Mouse (Mus musculus) 3T3-L1 (cell line): ENCODE measurements around the gene Itga6.

ENCODE experiments used
- DNase-seq: peaks from one replicate; pipeline ENCODE4 v3.0.0-alpha.2; 2015; ENCODE audit warnings: low read depth, low spot score

Itga6 gene

DNA sequence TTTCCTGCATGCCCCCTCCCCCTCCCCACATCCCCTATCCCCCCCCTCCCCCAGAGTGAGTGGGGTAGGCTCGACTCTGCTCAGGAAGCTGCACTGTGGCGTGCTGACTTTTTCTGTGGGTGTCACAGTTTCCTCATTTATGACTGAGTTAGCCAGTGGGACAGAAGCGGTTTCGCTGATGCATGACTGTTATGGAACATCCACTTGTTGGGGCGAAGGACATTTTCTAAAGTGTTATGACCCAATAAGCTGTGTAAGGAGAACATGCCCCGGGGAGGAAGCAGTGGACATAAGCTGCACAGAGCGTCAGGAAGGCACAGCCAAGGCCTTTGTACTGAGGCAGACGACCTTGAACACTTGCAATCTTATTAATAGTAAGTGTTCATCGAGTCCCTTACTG, 97.9 kb downstream of the Itga6 start:
- DNase-seq, result no peak

- DNase-seq, result no peak
Observed at GRCm38 (mm10) chr2:71844906-71845305, 99.5 kb downstream of the Itga6 start.

- peak; percentile 44 for DNase-seq
Observed at GRCm38 (mm10) chr2:71852161-71852560, 106.7 kb downstream of the Itga6 start.

DNA sequence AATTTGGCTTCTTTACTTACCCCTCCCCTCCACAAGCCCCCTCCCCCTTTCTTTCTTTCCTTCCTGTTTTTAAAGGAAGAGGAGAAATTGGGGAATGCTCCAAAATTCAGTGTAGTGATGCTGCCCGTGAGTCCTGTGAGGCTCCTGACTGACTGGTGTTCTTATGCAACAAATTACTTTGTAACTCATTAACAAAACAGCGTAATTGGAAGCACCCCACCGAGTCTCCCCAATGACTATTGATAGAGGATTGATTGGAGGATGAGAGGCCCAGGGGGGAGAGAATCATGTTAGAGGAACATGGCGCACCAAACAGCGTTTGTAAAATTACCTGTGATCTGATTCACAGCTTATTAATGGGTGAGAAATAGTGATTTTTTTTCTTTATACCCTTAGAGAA, 109.7 kb downstream of the Itga6 start:
- no peak for DNase-seq

DNA sequence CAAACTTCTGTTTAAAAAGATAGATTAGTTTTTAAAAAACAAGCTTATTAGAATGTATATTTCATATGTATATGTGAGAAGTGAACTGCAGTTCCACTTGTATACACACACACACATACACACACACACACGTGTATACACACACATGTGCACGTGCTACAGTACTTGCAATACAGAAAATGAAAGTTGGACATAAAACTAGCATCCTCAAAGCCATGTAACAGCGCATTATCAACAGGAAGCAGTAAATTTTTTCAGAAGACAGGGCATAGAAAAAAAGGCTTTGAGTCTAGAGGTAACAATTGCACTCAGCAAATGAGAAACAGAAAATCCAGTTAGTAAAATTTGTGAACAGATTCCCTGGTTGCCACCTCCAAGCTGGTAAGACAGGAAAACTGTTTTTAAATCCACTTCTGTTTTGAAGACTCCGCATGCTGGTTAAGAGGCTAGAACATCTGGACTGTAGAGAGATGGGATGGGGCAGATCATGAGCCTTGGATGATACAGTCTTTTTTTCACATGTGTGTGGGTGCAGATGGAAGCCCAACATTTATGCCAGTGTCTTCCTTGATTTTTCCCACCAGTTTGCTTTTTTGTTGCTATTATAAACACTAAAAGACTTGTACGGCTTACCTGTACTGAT, 118.2 kb downstream of the Itga6 start:
- no peak for DNase-seq

- DNase-seq, result no peak
Observed at GRCm38 (mm10) chr2:71865022-71865421, 119.6 kb downstream of the Itga6 start.

DNA sequence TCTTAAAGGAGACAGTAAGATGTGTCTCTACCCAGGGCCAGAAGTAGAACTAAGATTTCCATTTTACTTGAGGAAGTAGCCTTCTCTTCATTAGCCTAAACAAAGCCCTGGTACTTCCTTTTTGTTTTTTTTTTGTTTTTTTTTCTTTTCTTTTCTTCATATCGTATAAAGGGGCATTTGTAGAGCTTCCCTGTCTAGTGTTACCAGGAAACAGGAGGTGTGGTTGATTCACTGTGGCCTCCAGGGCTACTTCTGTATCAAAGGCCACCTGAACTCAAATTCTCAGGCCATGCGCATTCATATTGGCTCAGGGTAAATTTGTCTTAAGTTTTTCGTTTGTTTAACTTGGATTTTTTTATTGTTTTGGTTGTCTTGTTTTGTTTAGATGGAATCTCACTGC, 120.5 kb downstream of the Itga6 start:
- no peak for DNase-seq

GRCm38 (mm10) chr2:71866565-71866964, 121.1 kb downstream of the Itga6 start:
- DNase-seq, result no peak

- no peak for DNase-seq
Observed at GRCm38 (mm10) chr2:71867019-71867418, 121.6 kb downstream of the Itga6 start.

DNA sequence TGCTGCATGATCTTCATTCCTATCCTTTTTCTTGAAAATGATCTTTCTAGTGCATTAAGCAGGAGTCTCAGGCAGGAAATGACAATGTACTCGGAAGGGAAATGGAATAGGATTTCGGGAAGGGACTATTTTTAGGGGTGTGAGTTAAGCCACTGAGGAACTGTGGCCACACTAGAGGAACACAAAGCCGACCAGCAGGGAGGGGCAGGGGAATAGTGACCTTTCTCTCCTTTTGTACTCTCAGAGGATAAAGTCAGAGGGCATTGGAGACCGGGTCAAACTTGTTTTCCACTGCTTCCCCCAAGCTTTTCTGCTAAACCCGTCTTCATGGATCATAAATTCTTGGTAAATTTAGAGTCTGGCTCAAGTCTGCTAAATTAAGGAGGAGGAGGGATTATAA, 122.1 kb downstream of the Itga6 start:
- no peak for DNase-seq

GRCm38 (mm10) chr2:71868256-71868655, 122.8 kb downstream of the Itga6 start:
- no peak for DNase-seq

DNA sequence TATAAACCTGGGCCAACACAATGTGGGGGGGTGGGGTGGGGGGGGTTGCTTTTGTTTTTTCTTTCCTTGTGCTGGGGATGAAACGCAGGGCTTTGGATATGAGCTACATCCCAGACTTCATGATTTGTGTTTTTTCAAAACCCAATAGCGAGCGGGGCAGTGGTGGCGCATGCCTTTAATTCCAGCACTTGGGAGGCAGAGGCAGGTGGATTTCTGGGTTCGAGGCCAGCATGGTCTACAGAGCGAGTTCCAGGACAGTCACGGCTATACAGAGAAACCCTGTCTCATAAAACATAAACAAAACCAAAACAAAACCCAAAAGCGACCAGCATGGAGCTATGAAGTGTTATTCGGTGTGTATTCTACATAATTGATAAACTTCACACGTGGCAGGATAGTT, 126.7 kb downstream of the Itga6 start:
- DNase-seq, result no peak

DNA sequence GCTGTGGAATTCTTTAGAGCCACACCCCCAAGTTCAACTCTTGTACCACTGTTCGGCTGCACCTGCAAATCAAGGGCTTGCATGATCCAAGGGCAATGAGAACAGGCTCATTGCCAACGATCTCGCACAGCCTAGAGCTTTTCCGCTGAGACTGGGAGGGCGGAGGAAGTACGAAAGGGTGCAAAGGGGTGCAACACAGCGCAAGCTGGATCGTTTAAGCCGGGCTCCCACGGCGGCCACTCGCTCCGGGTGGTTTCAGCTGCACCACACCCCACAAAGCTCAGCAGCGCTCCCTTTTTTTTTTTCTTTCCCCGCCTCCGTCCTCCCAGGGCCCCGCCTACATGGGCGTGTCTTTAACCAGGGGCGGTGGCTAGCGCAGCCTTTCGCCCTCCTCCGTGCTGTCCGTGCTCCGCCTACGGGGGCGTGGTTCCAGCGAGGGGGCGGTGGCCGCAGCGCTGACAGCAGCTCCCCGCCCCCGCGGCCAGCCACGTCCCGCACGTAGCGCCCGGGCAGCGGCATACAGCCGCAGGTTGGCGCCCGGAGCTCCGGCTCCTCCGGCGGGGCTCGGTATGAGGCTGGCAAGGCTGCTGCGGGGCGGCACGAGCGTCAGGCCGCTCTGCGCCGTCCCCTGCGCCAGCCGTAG, 127.5 kb downstream of the Itga6 start, which contains the start of gene Pdk1:
Gene Pdk1, plus strand, starts transcription at position 424 of the 643 bp plus-strand sequence.
- peak; percentile 96 for DNase-seq

DNA sequence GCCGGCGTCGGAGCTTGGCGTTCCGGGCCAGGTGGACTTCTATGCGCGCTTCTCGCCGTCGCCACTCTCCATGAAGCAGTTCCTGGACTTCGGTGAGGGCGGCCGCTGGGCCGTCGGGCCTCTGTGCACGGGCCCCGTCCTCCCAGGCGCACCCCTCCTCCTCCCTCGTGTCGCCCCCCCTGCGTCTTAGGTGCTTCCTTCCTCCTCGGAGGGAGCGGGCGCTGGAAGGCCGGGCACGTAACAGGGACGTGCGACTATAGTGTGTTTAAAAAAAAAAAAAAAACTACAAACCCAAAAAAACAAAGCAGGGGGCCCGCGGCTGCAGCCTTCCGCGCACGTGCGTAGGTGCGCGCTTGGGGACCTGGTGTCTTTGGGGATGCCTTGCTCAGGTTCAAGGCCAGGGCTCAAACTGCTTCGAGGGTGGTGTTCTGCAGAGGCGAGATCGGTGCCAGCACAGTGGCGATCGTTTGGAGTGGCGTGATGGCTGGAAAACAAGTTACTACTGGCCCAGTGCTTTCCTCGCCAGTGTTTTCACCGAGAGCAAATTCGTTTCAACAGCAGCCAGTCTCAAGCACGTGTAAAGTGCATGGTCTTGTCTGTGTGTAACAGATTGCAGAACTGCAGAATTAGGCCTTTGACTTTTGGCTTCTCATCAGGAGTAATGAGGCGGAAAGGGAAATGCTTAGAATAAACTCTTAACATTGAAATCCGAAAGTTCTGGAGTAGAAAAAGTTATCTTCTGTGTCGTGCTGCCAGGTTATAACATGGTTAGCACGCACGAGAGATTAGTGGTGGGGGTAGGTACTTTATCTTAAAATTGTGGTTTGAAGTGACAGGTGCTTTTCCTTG, 128.3 kb downstream of the Itga6 start:
- peak; percentile 37 for DNase-seq

DNA sequence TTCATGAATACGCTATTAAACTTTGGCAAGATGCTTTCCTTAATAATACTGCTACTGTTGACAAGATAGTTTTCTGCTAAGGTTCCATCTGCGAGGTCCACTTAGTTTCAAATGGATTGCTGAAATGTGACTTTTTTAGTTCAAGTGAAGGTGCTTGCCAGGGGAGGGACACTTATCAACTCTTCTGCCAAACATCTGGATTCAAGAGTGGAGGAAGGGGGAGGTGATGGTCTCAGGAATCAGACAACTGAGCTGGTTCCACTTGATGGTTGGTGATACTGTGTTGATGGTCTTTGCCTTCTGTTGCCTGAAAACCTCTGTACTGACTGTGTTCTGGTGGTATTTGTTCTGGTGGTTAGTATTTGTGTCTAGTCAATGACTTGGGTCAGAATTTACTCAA, 129.0 kb downstream of the Itga6 start:
- DNase-seq, result peak; percentile 18

DNA sequence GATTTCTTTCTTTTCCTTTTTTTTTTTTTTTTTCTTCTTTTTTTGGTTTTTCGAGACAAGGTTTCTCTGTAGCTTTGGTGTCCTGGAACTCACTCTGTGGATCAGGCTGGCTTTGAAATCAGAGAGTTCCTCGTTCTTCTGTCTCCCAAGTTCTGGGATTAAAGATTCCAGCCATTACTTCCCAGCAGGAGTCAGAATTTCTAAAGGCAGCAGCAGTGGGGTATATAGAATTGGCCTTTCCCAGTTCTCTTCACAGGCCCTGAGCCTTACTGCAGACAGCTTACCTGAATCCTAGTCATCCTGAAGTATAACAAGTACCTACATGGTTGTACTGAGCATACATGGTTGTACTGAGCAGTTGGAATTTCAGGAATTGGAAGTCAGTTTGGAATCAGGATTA, 129.4 kb downstream of the Itga6 start:
- DNase-seq, result no peak

- no peak for DNase-seq
Observed at GRCm38 (mm10) chr2:71877865-71878264, 132.4 kb downstream of the Itga6 start.

GRCm38 (mm10) chr2:71878441-71878840, 133.0 kb downstream of the Itga6 start:
- DNase-seq, result no peak

- no peak for DNase-seq
Observed at GRCm38 (mm10) chr2:71878943-71879342, 133.5 kb downstream of the Itga6 start.

DNA sequence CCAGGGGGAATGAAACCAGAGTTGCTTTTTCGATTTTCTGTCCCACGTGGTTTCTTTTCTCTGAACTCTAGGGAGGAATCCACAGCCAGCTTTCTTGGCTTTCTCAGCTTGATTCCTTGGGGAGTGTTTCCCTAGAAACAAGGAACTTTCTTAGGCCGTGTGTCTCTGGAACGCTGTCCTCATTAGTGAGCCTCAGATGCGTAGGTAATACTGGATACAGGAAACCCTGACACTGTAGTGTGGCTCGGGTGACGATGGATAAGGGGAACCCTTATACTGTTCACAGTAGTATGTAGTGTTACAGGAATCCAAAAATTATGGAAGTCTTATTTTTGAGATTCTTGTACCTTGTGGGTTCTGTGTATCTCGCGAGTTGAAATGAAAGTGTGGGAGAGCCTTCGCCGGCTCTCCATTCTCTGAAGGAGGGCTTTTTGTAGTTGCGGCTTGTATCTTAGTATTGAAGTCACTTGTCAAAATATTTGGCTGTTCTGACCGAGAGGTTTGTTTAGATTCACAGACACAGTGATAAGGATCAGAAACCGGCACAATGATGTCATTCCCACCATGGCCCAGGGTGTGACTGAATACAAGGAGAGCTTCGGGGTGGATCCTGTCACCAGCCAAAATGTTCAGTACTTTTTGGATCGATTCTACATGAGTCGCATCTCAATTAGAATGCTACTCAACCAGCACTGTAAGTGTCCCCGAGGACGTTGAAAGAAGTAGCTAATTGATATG, 137.7 kb downstream of the Itga6 start:
- DNase-seq, result no peak

- DNase-seq, result no peak
Observed at GRCm38 (mm10) chr2:71887269-71887668, 141.9 kb downstream of the Itga6 start.

DNA sequence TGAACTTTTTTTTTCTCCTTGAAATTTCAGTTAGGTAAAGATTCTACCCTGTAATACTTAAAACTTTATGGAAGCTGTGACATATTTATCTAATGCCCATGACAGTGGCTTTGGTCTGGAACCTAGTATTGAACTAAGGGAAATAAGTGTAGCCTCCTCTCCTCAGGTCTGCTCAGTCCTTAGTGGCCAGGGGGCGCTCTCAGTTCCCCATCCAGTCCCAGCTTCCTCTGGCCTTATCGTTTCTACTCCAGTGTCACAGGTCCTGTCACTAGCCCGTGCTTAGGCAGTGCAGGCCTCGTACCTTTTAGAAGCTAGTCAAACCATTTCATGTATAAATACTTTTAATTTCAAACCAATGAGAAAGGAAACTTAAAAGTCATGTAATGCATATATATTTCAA, 143.0 kb downstream of the Itga6 start:
- DNase-seq, result no peak
